Mouse (Mus musculus): ENCODE results near the gene Ctnnbip1. TPM values are rescaled to one million over a fixed set of nuclear protein-coding genes. Genes with fewer than 3 reads are reported as not detected.
A peak's percentile ranks its signal among the peaks of the same experiment; 100 is the strongest.
"Not testable (repeated sequence)": the region's sequence is repeated elsewhere in the genome, so short reads cannot be mapped to it uniquely, and the experiment has no call there.

The Ctnnbip1 gene
- polyA plus RNA-seq, 1 experiment from 2014 or later: 103 TPM

DNA sequence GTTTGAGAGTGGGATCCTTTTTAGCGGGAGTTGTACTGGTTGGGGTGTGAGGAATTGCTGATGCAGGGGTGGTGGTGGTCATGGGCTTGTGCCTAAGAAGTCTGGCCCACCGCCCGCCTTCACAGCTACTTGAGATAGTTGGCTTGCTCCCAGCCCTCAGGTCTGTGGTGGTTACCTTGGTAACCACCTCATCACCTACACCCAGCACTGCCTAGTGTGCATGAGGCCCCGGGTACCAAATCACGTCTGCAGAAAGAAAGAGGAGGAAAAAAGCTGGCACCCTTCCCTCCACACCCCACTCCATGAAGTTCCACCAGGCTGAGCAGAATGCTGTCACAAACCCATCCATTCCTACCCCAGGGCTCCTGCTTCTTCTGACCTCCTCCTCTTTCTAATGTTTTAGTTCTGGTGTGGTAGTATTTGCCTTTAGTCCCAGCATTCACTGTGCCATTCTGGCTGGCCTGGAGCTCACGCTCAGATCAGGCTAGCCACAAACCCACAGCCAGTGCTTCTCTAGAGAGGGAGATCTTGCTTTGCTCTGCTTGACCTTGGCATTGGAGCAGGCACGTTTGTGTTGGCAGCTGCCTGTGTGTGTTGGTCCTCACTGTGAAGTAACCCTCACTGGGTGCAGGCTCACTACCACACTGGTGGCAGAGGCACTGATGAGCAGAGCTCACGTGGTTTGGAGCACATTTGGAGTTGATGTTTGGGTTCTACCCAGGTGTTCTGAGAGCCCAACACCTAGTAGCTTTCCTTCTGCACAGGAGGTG is 91.4 kb downstream of the Ctnnbip1 start:
- Histone ChIP-seq H3K9ac (replicated peaks) (no peak overlapping the region), H3K27ac (replicated peaks) (0 out of 2 replicates have a peak overlapping the region, but pooled peaks have one; percentile 23), H3K4me2 (no peak overlapping the region), H3K4me1 (peaks cover 53% of the 10 kb centered on the region), H3K27me3 (replicated peaks) (no peaks in the 10 kb centered on the region), H3K9me3 (replicated peaks) (no peaks in the 10 kb centered on the region; the same call in 1 of the 2 replicates), H3K36me3 (no peaks in the 10 kb centered on the region), H3K4me3 (replicated peaks) (no peak overlapping the region)
- ATAC-seq (ENCODE audit: low FRiP score): no peak; the same call in 1 of the 2 replicates
- 59% methylated on average over 8 of the region's 8 CpGs for WGBS

DNA sequence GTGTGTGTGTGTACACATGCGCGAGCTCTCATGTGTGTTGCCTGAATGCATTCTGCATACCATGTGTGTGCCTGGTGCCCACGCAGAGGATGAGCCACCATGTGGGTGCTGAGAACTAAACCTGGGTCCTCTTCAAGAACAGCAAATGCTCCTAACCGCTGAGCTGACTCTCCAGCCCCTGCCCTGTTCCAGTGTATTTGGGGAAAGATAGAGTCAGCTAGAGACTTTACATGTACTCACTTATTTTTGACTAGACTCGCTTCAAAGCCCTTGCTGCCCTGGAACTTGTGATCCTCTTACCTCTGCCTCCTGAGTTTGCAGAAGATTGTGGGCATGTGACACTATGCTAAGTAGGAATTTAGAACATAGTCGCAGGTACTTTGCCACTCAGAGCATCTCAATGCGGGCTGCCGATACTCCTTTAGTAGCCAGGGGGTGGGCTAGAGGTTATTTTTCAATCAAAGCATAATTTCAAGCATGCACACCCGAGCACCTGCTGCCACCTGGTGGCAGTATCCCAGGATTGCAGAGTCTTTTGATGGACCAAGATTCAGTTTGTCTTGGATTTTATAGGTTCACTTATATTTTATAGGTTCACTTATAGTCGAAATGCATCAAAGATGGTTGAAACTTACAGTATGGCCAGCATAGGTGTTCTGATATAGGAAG is 93.5 kb downstream of the Ctnnbip1 start:
- H3K4me3 ChIP-seq (replicated peaks): no peak overlapping the region
- no peaks in the 10 kb centered on the region; the same call in 1 of the 2 replicates for H3K9me3 ChIP-seq (replicated peaks)
- no peaks in the 10 kb centered on the region for H3K27me3 ChIP-seq (replicated peaks)
- 51% methylated on average over 10 of the region's 10 CpGs for WGBS
- peaks cover 18% of the 10 kb centered on the region for H3K36me3 ChIP-seq
- H3K4me1 ChIP-seq: peaks cover 40% of the 10 kb centered on the region
- no peak overlapping the region for H3K4me2 ChIP-seq
- H3K9ac ChIP-seq (replicated peaks): no peak overlapping the region
- no peak for ATAC-seq (ENCODE audit: low FRiP score)
- H3K27ac ChIP-seq (replicated peaks): no peak overlapping the region

DNA sequence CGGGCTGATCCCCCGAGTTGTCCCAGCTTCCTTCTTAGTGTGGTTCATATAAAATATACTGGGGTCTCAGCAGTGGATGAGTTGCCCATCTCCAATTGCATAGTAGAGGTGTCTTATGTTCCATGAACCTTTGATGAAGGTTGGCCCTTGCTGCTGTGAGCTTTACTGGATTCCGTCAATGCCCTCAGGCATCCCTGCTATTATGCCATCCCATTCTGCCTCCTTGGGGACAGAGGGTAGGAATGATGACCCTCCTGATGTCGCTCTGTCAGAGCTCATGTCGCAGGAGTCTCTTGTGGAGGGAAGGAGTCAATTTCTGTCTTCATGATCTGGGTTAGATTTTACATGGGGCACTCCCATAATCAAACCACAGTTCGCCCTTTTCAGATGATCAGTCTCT is 95.5 kb downstream of the Ctnnbip1 start:
- 72% methylated on average over 6 of the region's 6 CpGs for WGBS
- H3K9ac ChIP-seq (replicated peaks); H3K4me2 ChIP-seq; H3K4me3 ChIP-seq (replicated peaks); H3K9me3 ChIP-seq (replicated peaks); H3K27ac ChIP-seq (replicated peaks); ATAC-seq (ENCODE audit: low FRiP score); H3K27me3 ChIP-seq (replicated peaks): not testable (repeated sequence)
- peaks cover 24% of the 10 kb centered on the region for H3K4me1 ChIP-seq
- peaks cover 25% of the 10 kb centered on the region for H3K36me3 ChIP-seq

DNA sequence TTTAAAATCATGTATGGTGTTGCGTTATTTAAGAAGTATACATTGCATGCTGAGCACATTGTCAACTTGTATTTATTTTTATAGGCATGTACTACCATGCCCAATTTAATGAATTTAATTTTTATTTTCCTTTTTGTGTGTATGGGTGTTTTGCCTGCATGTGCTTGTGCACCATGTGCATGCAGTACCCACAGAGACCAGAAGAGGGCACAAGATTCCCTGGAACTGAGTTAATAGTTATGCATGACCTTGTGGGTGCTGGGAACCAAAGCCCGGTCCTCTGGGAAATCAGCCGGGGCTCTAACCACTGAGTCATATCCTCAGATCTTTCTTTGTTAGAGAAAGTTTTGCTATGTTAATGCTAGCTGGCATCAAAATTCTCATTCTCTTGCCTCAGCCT is 96.8 kb downstream of the Ctnnbip1 start:
- no peak overlapping the region for H3K9ac ChIP-seq (replicated peaks)
- H3K4me1 ChIP-seq: peaks cover 12% of the 10 kb centered on the region
- H3K27me3 ChIP-seq (replicated peaks): no peaks in the 10 kb centered on the region
- no peak overlapping the region for H3K4me2 ChIP-seq
- WGBS: over 99% methylated on average over 3 of the region's 3 CpGs
- peaks cover 25% of the 10 kb centered on the region for H3K36me3 ChIP-seq
- no peak overlapping the region for H3K4me3 ChIP-seq (replicated peaks)
- no peak for ATAC-seq (ENCODE audit: low FRiP score)
- H3K9me3 ChIP-seq (replicated peaks): no peaks in the 10 kb centered on the region; the same call in 1 of the 2 replicates
- no peak overlapping the region for H3K27ac ChIP-seq (replicated peaks)

Small RNAs within 50 kb of the gene (microRNA-seq; reads per million reads assigned to microRNA genes)
- 0.87 reads per million for gene Mir5616

Other genes starting within 250 kb of the Ctnnbip1 start
- gene Kif1b, start 210.5 kb upstream of the Ctnnbip1 start, polyA plus RNA-seq (2015; fragmentation: Nextera tagmentation; extraction: Ambion mirVana): 102 and 121 TPM in 2 replicates
- 50.4 and 54.5 TPM in 2 replicates for gene Ube4b, start 91.5 kb upstream of the Ctnnbip1 start, polyA plus RNA-seq (2015; fragmentation: Nextera tagmentation; extraction: Ambion mirVana)
- 1.1 TPM in 1 of 2 replicates, not detected in the other for gene Rbp7, start 63.3 kb upstream of the Ctnnbip1 start, polyA plus RNA-seq (2015; fragmentation: Nextera tagmentation; extraction: Ambion mirVana)
- gene Tmem274, start 40.9 kb upstream of the Ctnnbip1 start, polyA plus RNA-seq (2015; fragmentation: Nextera tagmentation; extraction: Ambion mirVana): not detected in 2 replicates
- gene Nmnat1, start 33.0 kb upstream of the Ctnnbip1 start, polyA plus RNA-seq (2015; fragmentation: Nextera tagmentation; extraction: Ambion mirVana): 5.8 and 9.0 TPM in 2 replicates
- 37.9 and 40.0 TPM in 2 replicates for gene Lzic, start 33.0 kb upstream of the Ctnnbip1 start, polyA plus RNA-seq (2015; fragmentation: Nextera tagmentation; extraction: Ambion mirVana)
- 142 and 188 TPM in 2 replicates for gene Clstn1, start 68.2 kb downstream of the Ctnnbip1 start, polyA plus RNA-seq (2015; fragmentation: Nextera tagmentation; extraction: Ambion mirVana)
- 16.0 and 18.0 TPM in 2 replicates for gene Pik3cd, start 184.3 kb downstream of the Ctnnbip1 start, polyA plus RNA-seq (2015; fragmentation: Nextera tagmentation; extraction: Ambion mirVana)
- 45.2 and 48.5 TPM in 2 replicates for gene Tmem201, start 219.8 kb downstream of the Ctnnbip1 start, polyA plus RNA-seq (2015; fragmentation: Nextera tagmentation; extraction: Ambion mirVana)

Data from neural tube, embryonic 15.5 days (tissue).